In the genomic region with DNA sequence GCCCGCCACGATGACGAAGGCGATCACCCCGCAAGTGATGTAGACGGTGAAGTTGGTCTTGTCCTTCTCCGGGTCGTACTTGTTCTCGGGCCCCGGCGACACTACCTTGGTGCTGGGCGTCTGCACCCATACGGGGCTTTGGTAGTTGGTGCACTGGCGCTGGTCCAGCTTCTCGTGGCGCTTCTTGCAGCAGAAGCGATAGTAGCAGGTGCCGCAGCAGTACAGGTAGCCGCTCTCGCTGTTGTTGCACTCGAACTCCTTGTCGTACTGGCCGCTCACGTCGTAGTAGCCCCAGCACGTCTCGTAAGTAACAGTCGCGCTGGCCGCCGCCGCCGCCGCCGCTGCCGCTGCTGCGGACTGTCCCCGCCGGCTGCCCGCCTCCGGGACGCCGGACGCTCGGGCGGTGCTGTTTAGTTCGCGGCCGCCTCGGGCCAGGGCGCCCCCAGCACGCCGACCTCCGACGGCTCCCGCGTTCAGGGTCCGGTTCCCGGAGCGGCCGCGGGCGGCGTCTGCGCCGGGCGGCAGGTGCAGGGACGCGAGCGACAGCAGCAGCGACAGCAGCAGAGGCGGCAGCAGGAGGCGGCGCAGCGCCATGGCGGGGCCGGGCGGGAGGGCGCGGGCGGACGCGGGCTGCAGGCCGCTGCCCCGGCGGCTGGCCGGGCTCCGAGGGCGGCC, we compare ENCODE assay signal across 8 mouse cellular contexts. TPM values are rescaled to one million over a fixed set of nuclear protein-coding genes. Genes with fewer than 3 reads are reported as not detected.
A peak's percentile ranks its signal among the peaks of the same experiment; 100 is the strongest.
DNase-seq lines count a peak whose midpoint lies in the region; ATAC-seq and TF ChIP-seq lines count a peak whose summit lies in the region.

A gene (minus strand): TSS at position 594 of the 675 bp plus-strand sequence.

- peak; percentile 33; the same call in 1 of the 2 replicates for ATAC-seq in lung, embryonic 14.5 days (ENCODE audit: insufficient read depth)
- ATAC-seq in midbrain, embryonic 15.5 days (replicated peaks): peak; percentile 74; the same call in 1 of the 2 replicates
- no peak for ATAC-seq in erythroid progenitor cell, adult 5-6 weeks (replicated peaks; ENCODE audit: low FRiP score, poor library complexity, severe bottlenecking)

- peak within 1 kb of the TSS; percentile 93 for H3K4me2 ChIP-seq in lung, embryonic 14.5 days
- H3K4me2 ChIP-seq in midbrain, embryonic 15.5 days: peak within 1 kb of the TSS; percentile 89

- H3K9ac ChIP-seq in lung, embryonic 14.5 days: peak within 1 kb of the TSS; percentile 36
- peak within 1 kb of the TSS; percentile 66 for H3K9ac ChIP-seq in midbrain, embryonic 15.5 days

- under 1% methylated on average over 66 of the region's 89 CpGs for WGBS in lung, embryonic 14.5 days
- under 1% methylated on average over 86 of the region's 89 CpGs for WGBS in midbrain, embryonic 15.5 days

- H3K9me3 ChIP-seq in lung, embryonic 14.5 days (ENCODE audit: low read depth, low read length): no peaks in the 10 kb centered on the region
- no peaks in the 10 kb centered on the region for H3K9me3 ChIP-seq in midbrain, embryonic 15.5 days

- no peaks in the 10 kb centered on the region for H3K36me3 ChIP-seq in lung, embryonic 14.5 days (ENCODE audit: insufficient read depth)
- no peaks in the 10 kb centered on the region for H3K36me3 ChIP-seq in midbrain, embryonic 15.5 days (replicated peaks)

- peak within 1 kb of the TSS; percentile 54 for H3K4me3 ChIP-seq in lung, embryonic 14.5 days (ENCODE audit: low read depth, low read length)
- H3K4me3 ChIP-seq in midbrain, embryonic 15.5 days: peak within 1 kb of the TSS; percentile 73

- no peak within 1 kb of the TSS for H3K27ac ChIP-seq in lung, embryonic 14.5 days (ENCODE audit: low read depth)
- H3K27ac ChIP-seq in midbrain, embryonic 15.5 days: peak within 1 kb of the TSS; percentile 59

- no peak for TF ChIP-seq CTCF in lung, embryonic 14.5 days (IDR thresholded peaks at IDR 0.05; ENCODE audit: low read depth)

- intact Hi-C loops in heart, postnatal 10 days (cut with DNase I): no loop called here

- no peaks in the 10 kb centered on the region for H3K4me1 ChIP-seq in lung, embryonic 14.5 days (ENCODE audit: insufficient read depth)
- peaks cover 42% of the 10 kb centered on the region for H3K4me1 ChIP-seq in midbrain, embryonic 15.5 days

- DNase-seq in lung, embryonic 14.5 days: peak; percentile 45
- DNase-seq in lung, postnatal 25 days (ENCODE audit: low spot score): no peak
- DNase-seq in embryo, embryonic 10.5 days (ENCODE audit: low spot score): peak; percentile 38
- DNase-seq in heart, postnatal 10 days: peak; percentile 13 to 18
- DNase-seq in left cerebral cortex, adult 8-10 months (ENCODE audit: low spot score in 2 of 2): no peak
- no peak for DNase-seq in adipocyte (ENCODE audit: low spot score)

- peaks cover 63% of the 10 kb centered on the region for H3K27me3 ChIP-seq in lung, embryonic 14.5 days (ENCODE audit: insufficient read depth, low read length)
- H3K27me3 ChIP-seq in midbrain, embryonic 15.5 days (replicated peaks): peaks cover 57% of the 10 kb centered on the region

RNA-seq across cellular contexts. Expression of the gene that starts here (rescaled TPM):
- polyA plus RNA-seq in lung, embryonic 14.5 days (2014; fragmentation: Nextera tagmentation; extraction: Ambion mirVana): 0.14 and 0.37 TPM in 2 replicates
- under 1 TPM; 0.15 to 0.38 TPM for total RNA-seq in heart, postnatal 10 days (2021)
- 10 to 100 TPM; 11.4 to 15.4 (median 14.0) TPM for total RNA-seq in left cerebral cortex, adult 8-10 months (2022)
- polyA plus RNA-seq in midbrain, embryonic 15.5 days (2015; fragmentation: Nextera tagmentation; extraction: Ambion mirVana): 2.7 and 2.9 TPM in 2 replicates
- not detected in 2 replicates for total RNA-seq in erythroid progenitor cell, adult 5-6 weeks (2015; ENCODE audit: low replicate concordance)
- not detected in 2 replicates for total RNA-seq in erythroid progenitor cell, adult 5-6 weeks (2017; ENCODE audit: low replicate concordance)

Comparison
In these comparisons a context has a peak if more than half of its experiments do, and no peak if none do; other contexts are left out.
1. RNA of the gene that starts here (total RNA-seq): 11.4 to 15.4 TPM in left cerebral cortex, adult 8-10 months; 0.15 to 0.38 TPM in heart, postnatal 10 days and not detected in erythroid progenitor cell, adult 5-6 weeks; every median in the first group is over 4 times any median in the second.
2. Peak in DNase-seq, ATAC-seq, H3K4me3 ChIP-seq, H3K9ac ChIP-seq and H3K4me2 ChIP-seq in lung, embryonic 14.5 days; RNA of the gene not detected or under 1 TPM.
3. Peak in DNase-seq in heart, postnatal 10 days; RNA of the gene not detected or under 1 TPM.